Mouse (Mus musculus): ENCODE measurements around the gene Gm5150.
"Not testable (repeated sequence)": the region's sequence is repeated elsewhere in the genome, so short reads cannot be mapped to it uniquely, and the experiment has no call there.

Gene Gm5150

GRCm38 (mm10) chr3:16006215-16006614 lies at the start of gene Gm5150:
TSS of gene Gm5150 (minus strand) at chr3:16006437.
- no peak for DNase-seq (ENCODE audit: low read depth, low spot score)

DNA sequence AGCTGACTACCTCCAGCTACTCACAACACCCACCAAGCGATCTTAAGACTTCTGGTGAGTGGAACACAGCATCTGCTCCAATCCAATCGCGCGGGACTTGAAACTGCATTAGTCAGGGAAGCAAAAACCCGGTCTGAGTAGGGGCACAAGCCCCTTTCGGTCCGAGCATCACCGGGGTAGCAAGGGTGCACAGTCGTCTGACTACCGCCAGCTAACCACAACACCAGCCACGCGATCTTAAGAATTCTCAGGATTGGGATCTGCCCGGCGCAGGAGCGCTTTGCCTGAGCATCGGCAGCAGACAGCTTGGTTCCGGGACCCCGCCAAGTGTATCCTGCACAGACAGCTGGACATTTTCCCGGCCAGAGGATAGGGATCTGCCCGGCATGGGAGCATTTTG lies 45.5 kb upstream of the Gm5150 start:
- not testable (repeated sequence) for DNase-seq (ENCODE audit: low read depth, low spot score)

GRCm38 (mm10) chr3:16047288-16047687 lies 41.1 kb upstream of the Gm5150 start:
- peak; percentile 80 for DNase-seq (ENCODE audit: low read depth, low spot score)

GRCm38 (mm10) chr3:16043315-16043714 lies 37.1 kb upstream of the Gm5150 start:
- peak; percentile 73 for DNase-seq (ENCODE audit: low read depth, low spot score)

- peak; percentile 42 for DNase-seq (ENCODE audit: low read depth, low spot score)
These were observed 18.8 kb upstream of the Gm5150 start for GRCm38 (mm10) chr3:16024988-16025387.

DNA sequence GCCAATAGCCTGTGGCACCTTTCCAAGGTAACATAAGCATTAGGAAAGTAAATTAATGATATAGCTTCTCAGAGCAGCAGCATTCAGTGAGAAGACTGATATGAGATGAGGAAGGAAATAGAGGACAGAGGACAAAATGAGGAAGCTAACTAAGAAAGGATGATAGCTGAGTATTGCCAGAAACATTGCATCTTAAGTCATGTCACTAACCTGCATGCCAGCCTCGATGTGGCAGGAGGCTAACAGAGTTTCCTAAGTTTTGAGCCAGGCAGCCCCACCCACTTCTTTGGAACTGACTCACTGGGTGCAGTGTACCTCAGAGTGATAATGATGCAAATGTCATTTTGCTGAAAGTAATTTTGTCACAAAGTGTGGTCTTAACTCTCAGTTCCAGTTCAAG lies 16.0 kb upstream of the Gm5150 start:
- DNase-seq (ENCODE audit: low read depth, low spot score): no peak

DNA sequence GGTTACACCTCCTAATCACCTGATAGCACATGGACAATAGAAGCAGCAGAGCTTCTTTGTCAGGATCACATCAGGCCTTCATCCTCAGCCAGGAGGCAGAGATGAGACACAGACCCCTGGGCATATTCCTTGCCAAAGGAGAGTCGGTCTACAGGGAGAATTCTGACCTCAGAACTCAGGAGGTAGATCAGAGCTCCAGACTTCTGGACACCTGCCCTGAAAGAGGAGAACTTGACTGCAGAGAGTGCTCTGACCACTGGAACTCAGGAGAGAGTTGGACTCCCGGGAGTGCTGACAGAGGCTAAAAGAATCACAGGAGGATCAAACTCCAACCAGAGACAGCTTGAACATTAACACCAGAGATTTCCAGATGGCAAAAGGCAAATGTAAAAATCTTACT lies 8.2 kb upstream of the Gm5150 start:
- not testable (repeated sequence) for DNase-seq (ENCODE audit: low read depth, low spot score)

DNA sequence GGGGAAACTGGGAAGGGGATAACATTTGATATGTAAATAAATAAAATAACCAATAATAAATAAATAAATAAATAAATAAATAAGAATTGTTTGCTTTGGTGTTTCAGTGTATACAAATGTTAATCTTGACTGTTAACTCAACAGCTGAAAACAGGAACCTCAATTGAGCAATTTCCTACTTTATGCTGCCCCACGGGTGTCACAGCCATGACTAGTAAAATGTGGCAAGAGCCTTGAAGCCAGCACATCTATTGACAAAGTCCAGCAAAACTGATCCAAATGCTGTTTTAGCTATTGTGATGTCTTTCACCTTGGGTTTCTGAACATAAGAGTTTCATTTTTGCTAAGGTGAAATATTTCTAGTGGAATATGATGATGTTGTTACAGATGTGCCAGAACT lies 1.6 kb upstream of the Gm5150 start:
- DNase-seq (ENCODE audit: low read depth, low spot score): no peak

DNA sequence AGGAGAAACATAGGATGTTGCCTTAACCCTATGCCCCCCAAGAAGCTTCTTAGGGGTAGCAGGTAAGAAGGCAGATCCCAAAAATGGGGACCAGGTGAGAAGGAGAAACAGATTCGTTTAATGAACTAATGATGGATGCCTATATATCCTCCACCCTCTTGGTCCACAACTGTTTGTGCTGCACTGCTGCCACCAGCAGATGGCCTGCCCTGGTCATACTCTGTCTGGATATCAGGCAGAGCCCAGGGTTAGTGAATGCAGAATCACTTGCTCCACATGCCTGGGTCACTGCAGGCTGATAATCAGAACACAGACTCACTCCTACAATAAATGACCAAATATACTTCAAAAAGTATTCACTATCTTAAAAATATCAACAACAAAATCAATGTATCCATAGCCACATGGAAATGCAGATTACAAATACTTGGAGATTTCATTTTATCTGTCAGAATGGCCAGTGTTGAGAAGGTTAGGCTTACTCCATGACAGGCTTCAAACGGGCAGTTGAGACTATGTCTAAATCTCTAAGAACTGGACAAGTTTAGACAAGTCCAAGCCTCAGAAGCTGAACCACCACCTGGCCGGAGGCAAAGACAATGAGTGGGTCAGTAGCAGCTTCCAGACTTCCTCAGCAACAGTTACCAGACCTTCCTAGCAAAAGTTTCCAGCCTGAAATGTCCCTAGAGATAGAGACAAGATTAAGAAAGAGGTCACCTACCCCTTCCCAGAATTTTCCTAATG lies 2.2 kb downstream of the Gm5150 start:
- DNase-seq (ENCODE audit: low read depth, low spot score): no peak

GRCm38 (mm10) chr3:15999479-15999878 lies 6.8 kb downstream of the Gm5150 start:
- DNase-seq (ENCODE audit: low read depth, low spot score): not testable (repeated sequence)

- no peak for DNase-seq (ENCODE audit: low read depth, low spot score)
These were observed 24.0 kb downstream of the Gm5150 start for GRCm38 (mm10) chr3:15982216-15982615.

DNA sequence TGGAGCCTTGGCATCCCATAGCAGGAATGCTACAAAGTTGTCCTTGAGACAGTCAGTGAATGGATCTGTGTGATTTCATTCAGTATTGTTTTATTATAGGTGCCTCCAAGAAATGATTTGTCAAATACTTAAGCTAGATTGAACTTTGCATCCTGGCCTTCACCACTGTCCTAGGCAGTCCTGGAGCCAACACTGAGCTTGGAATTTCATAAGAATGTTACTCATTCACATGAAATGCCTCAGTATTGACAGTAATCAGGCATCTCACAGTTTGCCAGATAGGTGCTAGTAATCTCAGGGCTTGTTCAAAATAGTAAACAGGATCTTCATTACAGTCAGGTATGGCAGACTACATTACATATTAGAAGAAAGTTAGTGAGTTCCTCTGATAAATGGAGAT lies 49.3 kb downstream of the Gm5150 start:
- DNase-seq (ENCODE audit: low read depth, low spot score): no peak
